Mouse (Mus musculus) forebrain, postnatal 0 days (tissue): ENCODE data around the gene Lrig3. TPM values are rescaled to one million over a fixed set of nuclear protein-coding genes. Genes with fewer than 3 reads are reported as not detected.

Source experiments
- ATAC-seq: fragments of 200-750 bp; cut with Nextera tagmentation; 2 replicates; pipeline ENCODE4 v1.8.0; 2017; ENCODE audit warnings: mild to moderate bottlenecking, moderate library complexity
- DNase-seq: peaks from one replicate; pipeline ENCODE4 v3.0.0-alpha.2; 2015
- H3K27ac ChIP-seq: fragments of 300-500 bp; sonication (generic); 2 replicates; pipeline ENCODE4 v1.5.1; 2014; ENCODE audit warnings: low read depth, mild to moderate bottlenecking, antibody characterized with exemption, low read length, moderate library complexity, mixed read lengths
- H3K27me3 ChIP-seq: fragments of 300-500 bp; sonication (generic); 2 replicates; pipeline ENCODE4 v1.6.1; 2014; ENCODE audit warnings: mild to moderate bottlenecking, low read length, mixed read lengths; ENCODE audit not compliant: insufficient read depth
- H3K36me3 ChIP-seq: fragments of 300-500 bp; sonication (generic); 2 replicates; pipeline ENCODE4 v1.6.1; 2014; ENCODE audit warnings: mild to moderate bottlenecking, moderate library complexity; ENCODE audit not compliant: insufficient read depth
- H3K4me1 ChIP-seq: fragments of 300-500 bp; sonication (generic); 2 replicates; pipeline ENCODE4 v1.6.1; 2014; ENCODE audit warnings: antibody characterized with exemption; ENCODE audit not compliant: insufficient read depth
- H3K4me2 ChIP-seq: fragments of 300-500 bp; sonication (generic); 2 replicates; pipeline ENCODE4 v1.6.1; 2014; ENCODE audit warnings: low read depth, mild to moderate bottlenecking, moderate library complexity
- H3K4me3 ChIP-seq: fragments of 300-500 bp; sonication (generic); 2 replicates; pipeline ENCODE4 v1.5.1; 2014; ENCODE audit warnings: low read depth, low read length, mixed read lengths
- H3K9ac ChIP-seq: fragments of 300-500 bp; sonication (generic); 2 replicates; pipeline ENCODE4 v1.6.1; 2014; ENCODE audit warnings: mild to moderate bottlenecking
- H3K9me3 ChIP-seq: fragments of 300-500 bp; sonication (generic); 2 replicates; pipeline ENCODE4 v1.6.1; 2016; ENCODE audit warnings: low read length
- CTCF ChIP-seq: sonication (generic); IDR thresholded peaks from 2 replicates; pipeline ENCODE4 v1.5.1; 2016; ENCODE audit warnings: antibody characterized with exemption, control low read depth, low read depth
- WGBS: fragments of 180-500 bp; shearing (Covaris S2); extraction: QIAGEN DNeasy Blood & Tissue Kit; methylation state at CpG from one replicate; pipeline ENCODE4 v1.1.7; 2014; 5-methylcytosine and 5-hydroxymethylcytosine counted together
- polyA plus RNA-seq: library from polyadenylated mRNA; unstranded; fragments of >200 nt; fragmentation: Nextera tagmentation; extraction: Ambion mirVana; gene quantifications from 2 replicates; pipeline ENCODE4 v1.2.1, GENCODE M21; 2015
- total RNA-seq: library from RNA; depleted of rRNA; stranded (reverse); fragments of >200 nt; gene quantifications from 2 replicates; pipeline ENCODE4 v1.2.3, GENCODE M21; 2014

Lrig3 gene
- total and polyA plus RNA-seq, 2 experiments from 2014 or later = 1.7 to 5.2 TPM

- Histone ChIP-seq H3K4me2 (no peak overlapping the region), H3K4me3 (no peak overlapping the region), H3K9ac (no peak overlapping the region), H3K9me3 (no peaks in the 10 kb centered on the region), H3K4me1 (no peaks in the 10 kb centered on the region), H3K27me3 (no peaks in the 10 kb centered on the region), H3K36me3 (no peaks in the 10 kb centered on the region), H3K27ac (no peak overlapping the region)
- WGBS = 67% methylated on average over 8 of the region's 8 CpGs
- DNase-seq (no peak), ATAC-seq (no peak)
- TF ChIP-seq CTCF = no peak
Measured at GRCm38 (mm10) chr10:126000861-126001390, 35.0 kb downstream of the Lrig3 start.

GRCm38 (mm10) chr10:126002081-126002755 is 36.2 kb downstream of the Lrig3 start:
- Histone ChIP-seq H3K9ac (no peak overlapping the region), H3K4me1 (no peaks in the 10 kb centered on the region), H3K9me3 (no peaks in the 10 kb centered on the region), H3K4me3 (no peak overlapping the region), H3K27ac (no peak overlapping the region), H3K36me3 (no peaks in the 10 kb centered on the region), H3K27me3 (no peaks in the 10 kb centered on the region), H3K4me2 (peak overlapping the region; percentile 26; the same call in 1 of the 2 replicates)
- WGBS = 82% methylated on average over 14 of the region's 14 CpGs
- ATAC-seq = no peak
- no peak for DNase-seq
- no peak for TF ChIP-seq CTCF

GRCm38 (mm10) chr10:126002818-126003506 is 37.0 kb downstream of the Lrig3 start:
- H3K9me3 ChIP-seq = no peaks in the 10 kb centered on the region
- DNase-seq (peak; percentile 46), ATAC-seq (peak; percentile 63; the same call in 1 of the 2 replicates)
- H3K27me3 ChIP-seq = no peaks in the 10 kb centered on the region
- no peaks in the 10 kb centered on the region for H3K36me3 ChIP-seq
- H3K27ac ChIP-seq = no peak overlapping the region
- no peak overlapping the region for H3K9ac ChIP-seq
- 46% methylated on average over 18 of the region's 18 CpGs for WGBS
- no peak for TF ChIP-seq CTCF
- H3K4me3 ChIP-seq = no peak overlapping the region
- H3K4me2 ChIP-seq = peak overlapping the region; percentile 26; the same call in 1 of the 2 replicates
- H3K4me1 ChIP-seq = no peaks in the 10 kb centered on the region

GRCm38 (mm10) chr10:126003857-126004256 is 37.9 kb downstream of the Lrig3 start:
- H3K9ac ChIP-seq = no peak overlapping the region

DNA sequence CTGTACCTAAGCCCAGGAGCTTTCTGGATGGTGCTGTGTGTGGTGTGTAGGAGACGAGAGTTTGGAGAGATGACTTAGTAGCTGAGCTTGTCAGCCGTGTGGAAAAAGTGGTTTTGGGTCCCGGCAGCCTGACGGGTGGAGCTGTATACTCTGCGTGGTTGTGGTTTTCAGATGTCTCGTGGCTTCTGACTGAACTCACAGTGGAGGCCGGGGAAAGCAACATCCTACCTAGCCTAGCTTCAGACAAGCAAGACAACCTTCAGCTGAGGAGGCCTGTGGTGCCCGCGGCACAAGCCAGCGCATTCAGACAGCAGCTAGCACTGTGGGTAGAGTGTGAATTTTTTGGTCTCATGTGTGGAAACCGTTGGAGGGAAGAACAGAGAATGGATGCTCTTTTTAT is 47.7 kb downstream of the Lrig3 start:
- Histone ChIP-seq H3K4me1 (no peaks in the 10 kb centered on the region), H3K4me2 (no peak overlapping the region), H3K27me3 (no peaks in the 10 kb centered on the region), H3K4me3 (no peak overlapping the region), H3K9me3 (no peaks in the 10 kb centered on the region), H3K9ac (no peak overlapping the region), H3K27ac (no peak overlapping the region), H3K36me3 (peaks cover 6% of the 10 kb centered on the region; the same call in 1 of the 2 replicates)
- DNase-seq (no peak), ATAC-seq (no peak)
- 80% methylated on average over 11 of the region's 11 CpGs for WGBS
- TF ChIP-seq CTCF = no peak

More at GRCm38 (mm10) chr10:126003857-126004256, 37.9 kb downstream of the Lrig3 start:
- no peak overlapping the region for H3K4me2 ChIP-seq
- no peak for DNase-seq
- no peak overlapping the region for H3K27ac ChIP-seq
- 48% methylated on average over 1 of the region's 1 CpGs for WGBS
- no peak for TF ChIP-seq CTCF
- no peaks in the 10 kb centered on the region for H3K36me3 ChIP-seq
- H3K27me3 ChIP-seq = no peaks in the 10 kb centered on the region
- no peak overlapping the region for H3K4me3 ChIP-seq
- no peak for ATAC-seq
- H3K9me3 ChIP-seq = no peaks in the 10 kb centered on the region
- no peaks in the 10 kb centered on the region for H3K4me1 ChIP-seq

DNA sequence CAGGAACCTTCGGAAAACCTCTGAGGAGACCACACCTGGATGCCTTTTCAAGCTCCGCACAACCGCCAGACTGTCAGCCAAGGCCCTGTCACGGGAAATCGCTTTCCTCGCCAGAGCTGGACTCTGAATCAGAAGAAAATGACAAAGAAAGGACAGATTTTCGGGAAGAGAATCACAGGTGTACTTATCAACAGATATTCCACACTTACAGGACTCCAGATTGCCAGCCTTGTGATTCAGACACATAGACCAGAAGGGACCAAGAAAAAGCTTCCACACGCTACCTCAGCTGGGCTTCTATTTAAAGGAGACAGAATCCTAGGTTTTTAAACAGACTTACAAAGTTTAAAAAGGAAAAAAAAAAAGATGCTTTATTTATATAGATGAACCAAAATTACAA is 48.7 kb downstream of the Lrig3 start:
- ATAC-seq = no peak
- Histone ChIP-seq H3K4me3 (no peak overlapping the region), H3K9ac (no peak overlapping the region), H3K27me3 (no peaks in the 10 kb centered on the region), H3K9me3 (no peaks in the 10 kb centered on the region), H3K4me2 (no peak overlapping the region), H3K36me3 (peaks cover 6% of the 10 kb centered on the region; the same call in 1 of the 2 replicates), H3K27ac (no peak overlapping the region), H3K4me1 (no peaks in the 10 kb centered on the region)
- no peak for TF ChIP-seq CTCF
- 79% methylated on average over 8 of the region's 8 CpGs for whole genome bisulfite sequencing
- no peak for DNase-seq

DNA sequence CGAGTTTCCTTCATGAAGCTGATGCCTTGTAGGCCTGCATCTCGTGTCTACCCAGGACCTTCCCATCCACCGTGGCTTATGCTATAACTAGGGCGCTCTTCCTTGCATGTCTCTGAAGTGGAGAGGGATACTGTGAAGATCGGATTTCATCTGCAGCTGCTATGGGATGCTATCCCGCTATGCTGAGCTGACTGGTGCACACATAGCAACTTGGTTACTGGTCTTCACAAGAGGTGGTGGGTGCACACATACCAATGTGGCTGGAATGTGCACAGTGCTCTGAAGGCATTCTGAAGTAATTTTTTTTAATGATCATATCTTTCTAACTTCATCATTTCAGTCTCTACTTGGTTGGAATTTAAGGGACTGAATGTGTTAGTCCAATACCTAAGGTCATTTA is 49.7 kb downstream of the Lrig3 start:
- H3K4me2 ChIP-seq = no peak overlapping the region
- no peaks in the 10 kb centered on the region for H3K4me1 ChIP-seq
- no peak overlapping the region for H3K9ac ChIP-seq
- no peaks in the 10 kb centered on the region for H3K27me3 ChIP-seq
- H3K27ac ChIP-seq = no peak overlapping the region
- H3K36me3 ChIP-seq = peaks cover 6% of the 10 kb centered on the region; the same call in 1 of the 2 replicates
- no peak overlapping the region for H3K4me3 ChIP-seq
- no peaks in the 10 kb centered on the region for H3K9me3 ChIP-seq
- WGBS = 95% methylated on average over 6 of the region's 6 CpGs
- ATAC-seq (no peak), DNase-seq (no peak)
- no peak for TF ChIP-seq CTCF
